Mouse (Mus musculus): ENCODE measurements around the gene Krit1.

- TF ChIP-seq POLR2A (IDR thresholded peaks at IDR 0.05; ENCODE audit: borderline replicate concordance, extremely low read depth, low read depth, low read length) (no peak), CTCF (IDR thresholded peaks at IDR 0.05; ENCODE audit: insufficient read depth, low read length) (no peak)
Measured at GRCm38 (mm10) chr5:3771512-3771911, 31.5 kb upstream of the Krit1 start.
